Mouse (Mus musculus): Measurements from ENCODE around the gene Phxr2.

Phxr2 gene

GRCm38 (mm10) chr10:99132595-99133272, 6.6 kb upstream of the Phxr2 start:
- DNase-seq (ENCODE audit: low read depth, low spot score), result no peak

- no peak for DNase-seq (ENCODE audit: low read depth, low spot score)
Measured at GRCm38 (mm10) chr10:99132189-99132588, 6.1 kb upstream of the Phxr2 start.

DNA sequence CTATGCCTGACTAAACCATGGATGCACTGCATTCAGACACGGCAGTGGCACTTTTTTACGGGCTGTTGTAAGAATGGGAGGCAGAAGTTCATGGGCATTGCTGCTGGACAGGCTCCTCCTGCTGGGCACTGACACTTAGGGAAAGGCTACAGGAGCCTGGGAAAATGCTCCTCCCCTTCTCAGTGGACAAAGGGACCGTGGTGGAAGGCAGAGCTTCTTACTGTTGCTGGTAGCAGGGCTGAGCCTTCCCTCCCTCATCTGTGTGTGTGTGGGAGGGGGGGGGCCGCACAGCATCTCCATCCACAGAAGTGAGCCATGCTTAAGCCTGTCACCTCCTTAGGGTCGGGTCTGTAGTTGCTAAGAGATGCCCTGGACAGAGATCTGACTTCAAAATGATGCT, 5.2 kb upstream of the Phxr2 start:
- DNase-seq (ENCODE audit: low read depth, low spot score), result no peak

DNA sequence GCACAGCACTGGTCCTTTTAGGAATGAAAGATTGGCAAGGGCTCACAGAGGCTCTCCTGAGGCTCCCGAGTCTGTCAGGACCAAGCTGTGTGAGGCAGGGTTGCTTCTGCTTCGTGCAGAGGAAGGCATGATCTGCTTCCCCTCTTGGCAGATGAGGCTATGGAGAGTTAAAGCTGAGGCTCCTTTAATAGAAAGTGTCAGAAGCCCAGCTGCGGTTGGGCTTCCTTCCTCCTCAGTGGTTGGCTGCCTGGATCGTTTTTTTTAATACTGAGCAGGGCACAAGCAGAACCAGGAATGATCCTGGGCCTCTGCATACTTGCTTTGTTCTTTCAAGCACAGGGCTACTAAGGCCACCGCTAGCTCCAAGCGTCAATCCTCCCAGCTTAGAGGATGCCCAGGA, 4.5 kb upstream of the Phxr2 start:
- no peak for DNase-seq (ENCODE audit: low read depth, low spot score)

- no peak for DNase-seq (ENCODE audit: low read depth, low spot score)
Measured at GRCm38 (mm10) chr10:99127691-99128261, 1.7 kb upstream of the Phxr2 start.

GRCm38 (mm10) chr10:99126954-99127353, 829 bp upstream of the Phxr2 start:
- no peak for DNase-seq (ENCODE audit: low read depth, low spot score)

DNA sequence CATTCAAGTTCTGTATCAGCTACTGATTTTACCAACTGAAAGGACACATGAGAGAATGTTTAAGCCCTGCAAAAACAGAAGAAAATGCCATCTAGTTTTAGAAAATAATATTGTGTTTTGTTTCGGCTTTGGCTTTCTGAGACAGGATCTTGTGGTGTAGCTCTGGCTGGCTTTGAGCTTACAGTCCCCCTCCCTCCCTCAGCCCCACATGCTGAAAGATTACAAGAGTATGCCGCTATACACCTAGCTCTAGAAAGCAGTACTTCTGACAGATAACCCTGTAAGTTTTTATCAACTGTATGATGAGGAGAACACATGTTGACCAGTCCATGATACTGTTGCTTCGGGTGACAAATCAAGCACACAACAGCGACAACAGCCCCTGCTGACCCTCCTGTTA, 6.7 kb downstream of the Phxr2 start:
- DNase-seq (ENCODE audit: low read depth, low spot score), result no peak

DNA sequence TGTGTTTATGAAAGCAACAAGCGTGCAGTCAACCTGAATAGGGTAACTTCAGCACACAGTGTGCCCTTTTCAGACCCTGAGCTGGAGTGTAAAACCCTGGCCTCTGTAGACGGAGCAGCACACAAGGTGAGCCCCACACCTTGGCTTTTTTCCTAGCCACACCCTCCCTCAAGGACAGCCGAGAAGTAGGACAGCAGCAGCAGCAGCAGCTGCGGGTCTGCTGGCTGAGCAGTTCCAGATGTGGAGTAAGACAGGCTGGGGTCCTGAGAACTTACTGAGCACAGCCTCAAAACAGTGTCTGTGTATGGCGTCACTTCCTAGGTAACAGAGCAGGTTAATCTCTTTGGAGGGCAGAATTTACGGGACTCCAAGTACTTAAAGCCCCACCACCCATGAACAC, 7.4 kb downstream of the Phxr2 start:
- DNase-seq (ENCODE audit: low read depth, low spot score), result no peak

GRCm38 (mm10) chr10:99117876-99118275, 8.2 kb downstream of the Phxr2 start:
- DNase-seq (ENCODE audit: low read depth, low spot score), result no peak

DNA sequence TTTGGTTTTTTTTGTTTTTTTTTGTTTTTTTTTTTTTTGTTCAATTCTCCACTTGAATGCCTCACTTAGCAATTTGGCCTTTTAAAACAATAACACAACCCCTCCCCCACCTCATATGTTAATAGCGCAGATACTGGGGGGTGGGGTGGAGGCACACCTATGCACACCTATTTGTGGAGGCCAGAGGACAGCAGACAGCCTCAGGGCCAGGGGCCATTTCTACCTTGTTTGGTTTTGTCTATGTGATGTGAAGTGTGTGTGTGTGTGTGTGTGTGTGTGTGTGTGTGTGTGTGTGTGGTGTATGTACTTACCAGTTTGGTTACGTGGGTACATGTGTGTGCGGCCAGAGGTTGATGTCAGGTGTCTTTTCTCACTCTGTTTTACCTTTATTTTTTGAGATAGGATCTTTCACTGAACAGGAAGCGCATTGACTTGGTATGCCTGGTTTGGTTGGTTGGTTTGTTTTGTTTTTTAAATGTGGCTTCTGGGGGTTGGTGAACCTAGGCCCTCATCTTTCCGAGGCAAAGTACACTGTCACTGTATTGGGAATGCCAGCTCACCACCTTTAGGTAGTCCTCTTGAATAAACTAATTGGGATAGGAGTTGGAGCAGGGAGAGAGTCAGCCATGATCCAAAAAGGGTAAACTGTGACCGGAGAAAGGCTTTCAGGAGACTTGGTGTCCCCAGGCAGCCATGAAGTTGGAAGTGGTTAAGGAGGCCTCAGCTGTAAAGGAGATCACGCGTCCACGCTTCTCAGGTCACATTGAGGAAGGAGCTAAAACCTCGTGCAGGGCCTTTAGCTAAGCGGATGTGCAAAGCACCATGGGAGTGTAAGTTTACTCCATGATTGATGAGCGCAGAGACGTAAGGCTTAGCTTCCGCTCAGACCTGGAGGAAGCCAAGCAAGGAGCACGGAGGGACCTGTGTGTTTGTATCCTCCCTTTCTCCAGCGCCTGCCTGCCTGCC, 9.2 kb downstream of the Phxr2 start:
- no peak for DNase-seq (ENCODE audit: low read depth, low spot score)

GRCm38 (mm10) chr10:99116237-99116632, 9.9 kb downstream of the Phxr2 start:
- DNase-seq (ENCODE audit: low read depth, low spot score), result no peak

GRCm38 (mm10) chr10:99115471-99116236, 10.5 kb downstream of the Phxr2 start:
- no peak for DNase-seq (ENCODE audit: low read depth, low spot score)

- no peak for DNase-seq (ENCODE audit: low read depth, low spot score)
Measured at GRCm38 (mm10) chr10:99114295-99114694, 11.8 kb downstream of the Phxr2 start.

DNA sequence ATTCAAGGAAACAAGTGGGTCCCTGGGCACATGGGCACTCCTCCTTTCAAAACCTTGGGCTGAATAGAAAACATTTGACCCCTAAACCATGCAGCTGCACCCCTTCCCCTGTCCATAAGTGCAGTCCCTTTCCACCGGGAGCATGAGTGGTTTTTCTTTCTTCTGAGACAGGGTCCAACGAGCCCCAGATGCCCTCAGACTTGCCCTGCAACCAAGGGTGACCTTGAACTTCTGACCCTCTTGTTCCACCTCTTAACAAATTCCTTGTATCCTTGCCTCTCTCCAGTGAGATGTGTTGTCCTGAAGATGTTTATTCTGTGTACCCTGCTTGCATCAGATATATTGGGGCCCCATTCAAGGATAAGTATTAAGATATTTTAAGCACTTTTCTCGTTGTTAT, 12.6 kb downstream of the Phxr2 start:
- DNase-seq (ENCODE audit: low read depth, low spot score), result no peak

- DNase-seq (ENCODE audit: low read depth, low spot score), result no peak
Measured at GRCm38 (mm10) chr10:99108431-99108982, 17.6 kb downstream of the Phxr2 start.

GRCm38 (mm10) chr10:99107964-99108363, 18.2 kb downstream of the Phxr2 start, which contains the start of gene Galnt4:
Gene Galnt4 (plus strand): TSS chr10:99108159.
- peak; percentile 55 for DNase-seq (ENCODE audit: low read depth, low spot score)

- DNase-seq (ENCODE audit: low read depth, low spot score), result peak; percentile 48
Measured at GRCm38 (mm10) chr10:99106703-99107631, 19.2 kb downstream of the Phxr2 start, which contains the start of gene Poc1b. Gene Poc1b (plus strand): TSS chr10:99107036.

DNA sequence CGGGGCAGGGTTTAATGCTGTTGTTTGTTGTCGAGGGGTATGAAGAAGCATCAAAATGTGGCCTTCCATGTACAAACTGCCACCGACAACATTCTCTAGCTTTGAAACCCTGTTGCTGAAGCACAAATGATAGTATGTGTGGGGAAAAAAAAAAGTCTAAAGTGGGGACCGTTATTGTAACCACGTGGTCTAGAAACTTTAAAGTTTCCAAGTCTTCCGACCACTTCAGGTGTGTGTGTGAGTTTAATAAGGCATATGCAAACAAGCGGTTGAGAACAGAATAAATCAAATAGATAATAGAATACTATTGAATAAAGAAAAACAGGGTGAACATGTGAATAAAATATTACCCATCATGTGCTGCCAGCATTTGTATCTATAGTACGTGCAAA, 19.8 kb downstream of the Phxr2 start:
- DNase-seq (ENCODE audit: low read depth, low spot score), result no peak

DNA sequence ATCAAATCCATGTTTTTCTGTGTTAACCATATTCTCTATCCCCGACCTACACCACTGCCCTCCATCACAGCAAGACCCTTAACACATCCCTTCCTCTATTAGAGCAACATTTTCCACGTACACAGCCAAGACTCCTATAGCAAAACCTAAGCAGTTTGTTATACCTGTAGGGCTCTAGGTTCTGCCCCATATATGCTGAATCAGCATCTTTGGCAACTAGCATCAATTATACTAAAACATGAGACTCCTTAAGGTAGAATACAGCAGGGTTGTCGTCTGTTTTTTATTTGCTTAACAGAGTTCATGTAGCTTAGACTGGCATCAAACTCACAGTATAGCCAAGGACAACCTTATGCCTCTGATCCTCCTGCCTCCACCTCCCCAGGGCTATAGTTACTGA, 20.6 kb downstream of the Phxr2 start:
- no peak for DNase-seq (ENCODE audit: low read depth, low spot score)

DNA sequence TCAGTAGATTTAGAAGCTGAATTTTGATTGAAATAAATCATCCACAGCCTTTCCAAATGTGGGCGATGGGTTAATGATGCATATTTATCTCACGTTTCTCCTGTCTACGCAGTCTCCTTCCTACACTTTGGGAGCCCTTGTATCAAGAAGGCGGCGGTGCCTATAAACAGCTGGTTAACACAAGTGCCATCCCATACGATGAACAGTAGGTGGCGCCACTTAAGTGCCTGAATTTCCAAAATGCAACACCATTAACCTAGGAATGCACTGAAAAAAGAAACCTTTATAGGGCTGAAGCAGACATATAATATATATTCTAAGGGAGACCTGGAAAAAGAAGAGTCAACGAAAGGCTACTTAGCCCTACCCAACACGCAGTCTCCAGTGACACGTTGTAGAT, 28.8 kb downstream of the Phxr2 start:
- no peak for DNase-seq (ENCODE audit: low read depth, low spot score)

Measured in WW6 (cell line).